Mouse (Mus musculus) liver, adult 2 months (tissue): ENCODE measurements around the gene Aven. TPM values are rescaled to one million over a fixed set of nuclear protein-coding genes. Genes with fewer than 3 reads are reported as not detected.
A peak's percentile ranks its signal among the peaks of the same experiment; 100 is the strongest.

Experiments
- DNase-seq: peaks from one replicate; pipeline ENCODE4 v3.0.0-alpha.2; 2011; ENCODE audit warnings: low read depth, low spot score; ENCODE audit errors: extremely low read depth
- H3K27ac ChIP-seq: fragments of 200-500 bp; replicated peaks from 2 replicates; pipeline ENCODE4 v1.5.1; 2012; ENCODE audit warnings: low read depth, mild to moderate bottlenecking, control low read depth, inconsistent platforms, low read length; ENCODE audit not compliant: insufficient read depth
- H3K27me3 ChIP-seq: fragments of 200-500 bp; 2 replicates; pipeline ENCODE4 v1.6.1; 2012; ENCODE audit warnings: mild to moderate bottlenecking, moderate library complexity, low read length, inconsistent platforms; ENCODE audit not compliant: control insufficient read depth, insufficient read depth
- H3K36me3 ChIP-seq: fragments of 200-500 bp; 2 replicates; pipeline ENCODE4 v1.6.1; 2012; ENCODE audit warnings: low read length, inconsistent platforms; ENCODE audit not compliant: control insufficient read depth, insufficient read depth
- H3K4me1 ChIP-seq: fragments of 200-500 bp; 2 replicates; pipeline ENCODE4 v1.6.1; 2011; ENCODE audit warnings: low read length; ENCODE audit not compliant: control insufficient read depth, insufficient read depth
- H3K4me3 ChIP-seq: fragments of 200-500 bp; 2 replicates; pipeline ENCODE4 v1.5.1; 2011; ENCODE audit warnings: low read depth, mild to moderate bottlenecking, control low read depth, low read length, moderate library complexity; ENCODE audit not compliant: insufficient read depth
- H3K79me2 ChIP-seq: fragments of 200-500 bp; 2 replicates; pipeline ENCODE4 v1.6.1; 2012; ENCODE audit warnings: inconsistent platforms, mild to moderate bottlenecking, low read length, moderate library complexity; ENCODE audit not compliant: control insufficient read depth, insufficient read depth
- H3K9ac ChIP-seq: fragments of 200-500 bp; 2 replicates; pipeline ENCODE4 v1.6.1; 2012; ENCODE audit warnings: low read depth, mild to moderate bottlenecking, control low read depth, inconsistent platforms, low read length
- CTCF ChIP-seq: fragments of 200-500 bp; IDR thresholded peaks from 2 replicates; pipeline ENCODE4 v1.5.1; 2011; ENCODE audit warnings: low read depth, low read length, control low read depth
- POLR2A ChIP-seq: fragments of 200-500 bp; IDR thresholded peaks from 2 replicates; pipeline ENCODE4 v1.6.1; 2011; ENCODE audit warnings: low read length, control low read depth; ENCODE audit not compliant: insufficient read depth; ENCODE audit errors: extremely low read depth
- WGBS: fragments of 180-500 bp; shearing (Covaris S2); methylation state at CpG from one replicate; pipeline ENCODE4 v1.1.7; 2018; 5-methylcytosine and 5-hydroxymethylcytosine counted together
- polyA plus RNA-seq: library from polyadenylated mRNA; depleted of rRNA; stranded (reverse); fragments of >200 nt; gene quantifications from 2 replicates; pipeline ENCODE4 v1.2.3, GENCODE M21; 2012
- total RNA-seq: library from RNA; depleted of rRNA; stranded (reverse); fragments of >200 nt; gene quantifications from 2 replicates; pipeline ENCODE4 v1.2.3, GENCODE M21; 2014

Gene Aven
- total and polyA plus RNA-seq, 2 experiments = 4.5 to 8.9 TPM

DNA sequence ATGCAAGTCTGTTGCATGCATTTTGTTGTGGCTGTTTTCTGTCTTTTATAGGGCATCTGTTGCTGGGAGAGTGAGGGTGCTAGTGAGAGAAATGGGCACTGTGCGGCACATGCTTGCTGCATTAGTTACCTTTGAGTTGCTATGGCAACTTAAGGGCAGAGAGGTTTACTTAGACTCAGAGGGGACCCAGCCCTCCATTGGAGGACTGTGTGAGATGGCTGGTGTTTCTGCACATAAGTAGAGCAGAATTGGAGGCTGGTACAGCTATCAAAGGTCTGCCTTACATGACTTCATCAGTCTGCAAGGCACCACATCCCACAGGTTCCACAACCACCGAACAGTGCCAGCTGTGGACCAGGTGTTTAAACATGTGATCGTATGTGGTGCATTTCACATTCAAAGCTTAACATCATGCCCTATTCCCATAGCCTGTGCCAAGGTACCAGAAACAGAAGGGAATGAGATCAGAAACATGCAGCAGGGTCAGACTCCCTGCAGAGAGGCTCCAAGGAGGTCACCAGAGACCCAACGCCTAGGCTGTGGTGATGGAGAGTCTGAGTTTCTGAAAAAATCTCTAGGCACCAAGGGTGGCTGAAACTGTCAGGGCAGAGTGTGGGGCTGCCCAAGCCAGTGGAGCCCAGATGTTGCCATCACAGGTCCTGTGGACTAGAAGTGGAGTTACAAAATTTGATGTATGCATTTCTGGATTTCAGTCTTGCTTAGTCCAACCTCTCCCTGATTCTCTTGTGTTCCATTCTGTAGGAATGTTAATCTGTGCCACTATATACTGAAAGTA, 73.7 kb downstream of the Aven start:
- DNase-seq = no peak
- Histone ChIP-seq H3K9ac (no peak overlapping the region), H3K4me1 (no peaks in the 10 kb centered on the region; the same call in 1 of the 2 replicates), H3K36me3 (no peaks in the 10 kb centered on the region), H3K27ac (no peak overlapping the region), H3K27me3 (no peaks in the 10 kb centered on the region), H3K79me2 (no peaks in the 10 kb centered on the region; the same call in 1 of the 2 replicates), H3K4me3 (no peak overlapping the region)
- WGBS = 89% methylated on average over 4 of the region's 4 CpGs
- TF ChIP-seq CTCF (no peak), POLR2A (no peak)

DNA sequence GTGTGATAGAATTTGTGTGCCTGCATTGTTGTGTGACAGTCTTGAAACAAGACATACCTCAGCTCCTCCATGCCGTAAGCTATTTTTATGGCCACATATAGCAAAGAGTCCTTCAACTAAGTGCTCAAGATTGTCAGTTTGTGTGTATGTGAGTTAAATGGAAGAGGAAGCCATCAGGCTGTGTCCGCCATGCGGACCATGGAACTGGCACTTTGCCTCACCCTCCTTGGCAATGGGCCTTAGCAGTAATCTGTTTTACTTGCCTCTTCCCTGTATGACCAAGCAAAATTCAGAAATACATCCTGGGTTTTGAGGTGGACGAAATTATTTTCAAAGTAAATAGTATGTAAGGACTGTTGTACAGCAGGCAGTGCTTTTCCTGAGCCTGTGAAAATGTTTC, 75.0 kb downstream of the Aven start:
- Histone ChIP-seq H3K36me3 (no peaks in the 10 kb centered on the region), H3K9ac (no peak overlapping the region), H3K27me3 (no peaks in the 10 kb centered on the region), H3K27ac (no peak overlapping the region), H3K79me2 (no peaks in the 10 kb centered on the region; the same call in 1 of the 2 replicates), H3K4me3 (no peak overlapping the region), H3K4me1 (no peaks in the 10 kb centered on the region; the same call in 1 of the 2 replicates)
- TF ChIP-seq POLR2A = no peak
- TF ChIP-seq CTCF = no peak
- 91% methylated on average over 4 of the region's 4 CpGs for WGBS
- DNase-seq = no peak

DNA sequence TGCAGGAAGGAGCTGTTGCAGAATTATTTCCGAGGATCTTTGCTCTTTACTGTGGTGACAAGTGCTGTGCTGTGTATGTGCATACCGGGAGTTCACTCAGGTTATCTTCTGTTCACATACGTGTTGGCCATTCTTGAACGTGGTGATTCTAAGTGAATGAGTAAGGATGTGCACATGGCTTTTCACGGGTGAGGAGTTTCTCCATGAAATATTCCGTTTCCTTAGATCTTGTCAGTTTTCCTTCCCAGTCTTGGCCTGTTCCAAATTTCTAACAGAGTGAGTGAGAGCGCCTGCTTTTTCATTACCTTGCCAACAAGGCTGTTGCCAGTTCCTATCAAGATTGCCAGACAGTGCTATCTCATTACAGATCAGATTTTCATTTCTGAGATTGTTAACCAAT, 98.2 kb downstream of the Aven start:
- Histone ChIP-seq H3K36me3 (no peaks in the 10 kb centered on the region), H3K79me2 (no peaks in the 10 kb centered on the region; the same call in 1 of the 2 replicates), H3K27ac (no peak overlapping the region), H3K4me1 (peaks cover 16% of the 10 kb centered on the region), H3K27me3 (no peaks in the 10 kb centered on the region), H3K9ac (no peak overlapping the region), H3K4me3 (no peak overlapping the region)
- no peak for TF ChIP-seq POLR2A
- TF ChIP-seq CTCF = no peak
- WGBS = 63% methylated on average over 7 of the region's 7 CpGs
- DNase-seq = peak; percentile 19

DNA sequence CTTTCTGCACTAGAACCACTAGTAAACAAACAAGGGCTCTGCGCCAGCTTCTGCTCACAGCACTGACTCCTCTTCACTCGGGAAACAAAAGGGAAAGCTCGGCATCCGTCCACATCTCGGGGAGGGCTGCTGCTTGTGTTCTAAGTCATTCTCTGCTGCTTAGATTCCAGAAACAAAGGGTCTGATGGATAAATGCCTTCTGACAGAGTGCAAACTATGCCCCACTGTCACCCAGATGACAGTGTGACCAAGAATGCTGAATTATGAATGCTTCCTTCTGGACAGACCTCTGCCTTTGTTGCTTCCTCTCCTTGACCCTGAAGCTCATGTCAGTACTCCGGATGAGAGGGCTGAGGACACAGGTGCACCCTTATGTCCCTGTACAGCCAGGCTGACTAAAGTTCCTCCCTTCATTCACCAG, 98.7 kb downstream of the Aven start:
- Histone ChIP-seq H3K9ac (peak overlapping the region; percentile 43; the same call in 1 of the 2 replicates), H3K4me3 (no peak overlapping the region), H3K79me2 (no peaks in the 10 kb centered on the region; the same call in 1 of the 2 replicates), H3K36me3 (no peaks in the 10 kb centered on the region), H3K4me1 (peaks cover 16% of the 10 kb centered on the region), H3K27ac (no peak overlapping the region), H3K27me3 (no peaks in the 10 kb centered on the region)
- peak; percentile 44 for DNase-seq
- no peak for TF ChIP-seq POLR2A
- no peak for TF ChIP-seq CTCF
- 39% methylated on average over 6 of the region's 6 CpGs for WGBS

DNA sequence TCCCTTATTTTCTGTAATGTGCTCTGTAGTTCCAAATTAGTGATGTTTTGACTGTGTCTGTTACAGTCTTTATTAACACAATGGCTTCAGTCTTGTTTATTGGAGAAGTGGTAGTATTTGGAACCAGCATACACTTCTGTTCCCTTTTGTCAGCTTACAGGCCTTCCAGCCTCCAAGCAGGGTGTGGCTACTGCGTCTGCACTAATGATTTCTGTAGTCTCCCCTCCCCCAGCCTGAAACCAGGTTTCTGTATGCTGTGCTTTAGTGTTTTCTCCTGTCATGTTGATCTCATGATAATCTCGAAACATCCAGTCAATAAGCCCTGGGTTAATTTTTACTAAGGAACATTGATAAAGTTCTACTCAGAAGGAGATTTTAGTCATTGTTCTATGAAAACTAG, 100.6 kb downstream of the Aven start:
- WGBS = 26% methylated on average over 2 of the region's 2 CpGs
- Histone ChIP-seq H3K27me3 (no peaks in the 10 kb centered on the region), H3K27ac (no peak overlapping the region), H3K36me3 (no peaks in the 10 kb centered on the region), H3K4me1 (peaks cover 16% of the 10 kb centered on the region), H3K4me3 (no peak overlapping the region), H3K9ac (no peak overlapping the region), H3K79me2 (no peaks in the 10 kb centered on the region; the same call in 1 of the 2 replicates)
- TF ChIP-seq CTCF = no peak
- no peak for TF ChIP-seq POLR2A
- DNase-seq = peak; percentile 37

DNA sequence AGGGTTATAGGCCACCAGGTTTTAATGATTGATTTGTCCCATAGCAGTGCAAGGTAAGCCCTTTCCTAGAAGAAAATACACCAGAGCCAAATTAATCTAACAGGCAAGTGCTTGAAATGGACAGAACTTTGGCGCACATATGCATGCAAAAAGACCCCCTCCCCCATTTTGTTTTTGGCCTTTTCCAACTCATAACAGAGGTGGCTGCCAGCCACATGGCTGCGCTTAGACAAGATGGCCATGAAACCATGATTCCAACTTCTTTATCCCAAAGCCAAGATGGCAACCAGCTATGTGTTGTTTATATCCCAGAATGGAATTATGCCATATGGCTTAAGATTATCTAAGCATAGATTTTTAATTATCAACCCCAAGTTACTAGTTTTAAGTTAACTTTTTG, 101.0 kb downstream of the Aven start:
- DNase-seq = no peak
- H3K79me2 ChIP-seq = no peaks in the 10 kb centered on the region; the same call in 1 of the 2 replicates
- H3K27me3 ChIP-seq = no peaks in the 10 kb centered on the region
- 91% methylated on average over 2 of the region's 2 CpGs for WGBS
- H3K36me3 ChIP-seq = no peaks in the 10 kb centered on the region
- H3K4me3 ChIP-seq = no peak overlapping the region
- no peak for TF ChIP-seq POLR2A
- TF ChIP-seq CTCF = no peak
- H3K9ac ChIP-seq = no peak overlapping the region
- H3K4me1 ChIP-seq = peaks cover 16% of the 10 kb centered on the region
- H3K27ac ChIP-seq = no peak overlapping the region
